Mouse (Mus musculus): ENCODE data around the gene Me1.

- no peak for TF ChIP-seq POLR2A (IDR thresholded peaks at IDR 0.05; ENCODE audit: borderline replicate concordance, insufficient read depth, low read length)
- no peak for TF ChIP-seq CTCF (IDR thresholded peaks at IDR 0.05; ENCODE audit: borderline replicate concordance, insufficient read depth, low read depth, low read length)
Observed at GRCm38 (mm10) chr9:86720794-86721193, 25.0 kb upstream of the Me1 start.

All from cerebellum, adult 2 months (tissue).